Mouse (Mus musculus): ENCODE results near the gene Bola1. TPM values are rescaled to one million over a fixed set of nuclear protein-coding genes. Genes with fewer than 3 reads are reported as not detected.
"Not testable (repeated sequence)": the region's sequence is repeated elsewhere in the genome, so short reads cannot be mapped to it uniquely, and the experiment has no call there.

Bola1 gene
- polyA plus RNA-seq, 1 experiment from 2014 or later = 71.6 TPM

DNA sequence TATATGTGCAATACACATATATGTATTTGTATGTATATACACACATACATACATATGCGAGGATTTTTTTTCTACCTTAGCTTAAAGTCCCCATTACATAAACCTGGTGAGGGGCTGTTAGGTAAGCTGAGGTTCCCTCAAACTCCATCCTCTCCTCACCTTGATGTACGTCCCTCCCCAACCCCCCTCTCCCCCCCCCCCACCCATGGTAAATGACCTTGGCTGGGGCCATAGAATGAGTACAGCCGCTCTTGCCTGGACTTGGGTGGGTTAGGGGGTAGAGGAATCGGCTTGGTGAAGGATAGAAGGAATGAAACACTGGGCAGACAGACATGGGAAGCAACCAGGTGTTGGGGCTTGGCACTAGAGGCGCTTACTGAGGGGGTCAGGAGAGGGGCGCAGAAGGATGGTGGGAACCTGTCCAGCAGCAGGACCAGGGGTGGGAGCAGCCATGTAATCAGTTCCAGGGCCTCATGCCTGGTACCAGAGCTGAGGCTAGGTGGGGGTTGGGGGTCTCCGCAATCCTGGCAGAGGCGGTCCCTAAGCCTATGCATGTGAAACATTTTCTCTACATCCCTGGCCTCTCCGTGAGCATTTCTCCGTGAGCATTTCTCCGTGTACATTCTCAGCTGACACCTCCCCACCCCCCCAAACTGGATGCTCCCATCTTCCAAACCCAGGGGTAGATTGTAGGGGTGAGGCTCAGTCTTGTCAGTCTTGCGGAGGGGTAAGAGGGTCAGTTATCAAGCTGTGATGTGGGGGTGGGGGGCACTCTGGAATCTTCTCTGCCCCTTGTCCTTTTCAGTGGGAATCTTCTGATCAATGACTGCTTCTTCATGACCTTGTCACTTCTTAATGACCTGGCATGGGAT lies 37.8 kb downstream of the Bola1 start:
- H3K36me3 ChIP-seq = peaks cover 18% of the 10 kb centered on the region
- H3K9me3 ChIP-seq = no peaks in the 10 kb centered on the region
- 42% methylated on average over 12 of the region's 12 CpGs for WGBS
- H3K4me1 ChIP-seq = peaks cover 30% of the 10 kb centered on the region
- peak overlapping the region; percentile 42 for H3K27ac ChIP-seq (replicated peaks)
- peaks cover 8% of the 10 kb centered on the region; the same call in 1 of the 2 replicates for H3K27me3 ChIP-seq
- peak; percentile 25; the same call in 1 of the 2 replicates for ATAC-seq (ENCODE audit: low FRiP score, low read depth)
- peak overlapping the region; percentile 58 for H3K4me3 ChIP-seq
- H3K4me2 ChIP-seq (replicated peaks) = peak overlapping the region; percentile 66
- H3K9ac ChIP-seq (replicated peaks) = peak overlapping the region; percentile 60

DNA sequence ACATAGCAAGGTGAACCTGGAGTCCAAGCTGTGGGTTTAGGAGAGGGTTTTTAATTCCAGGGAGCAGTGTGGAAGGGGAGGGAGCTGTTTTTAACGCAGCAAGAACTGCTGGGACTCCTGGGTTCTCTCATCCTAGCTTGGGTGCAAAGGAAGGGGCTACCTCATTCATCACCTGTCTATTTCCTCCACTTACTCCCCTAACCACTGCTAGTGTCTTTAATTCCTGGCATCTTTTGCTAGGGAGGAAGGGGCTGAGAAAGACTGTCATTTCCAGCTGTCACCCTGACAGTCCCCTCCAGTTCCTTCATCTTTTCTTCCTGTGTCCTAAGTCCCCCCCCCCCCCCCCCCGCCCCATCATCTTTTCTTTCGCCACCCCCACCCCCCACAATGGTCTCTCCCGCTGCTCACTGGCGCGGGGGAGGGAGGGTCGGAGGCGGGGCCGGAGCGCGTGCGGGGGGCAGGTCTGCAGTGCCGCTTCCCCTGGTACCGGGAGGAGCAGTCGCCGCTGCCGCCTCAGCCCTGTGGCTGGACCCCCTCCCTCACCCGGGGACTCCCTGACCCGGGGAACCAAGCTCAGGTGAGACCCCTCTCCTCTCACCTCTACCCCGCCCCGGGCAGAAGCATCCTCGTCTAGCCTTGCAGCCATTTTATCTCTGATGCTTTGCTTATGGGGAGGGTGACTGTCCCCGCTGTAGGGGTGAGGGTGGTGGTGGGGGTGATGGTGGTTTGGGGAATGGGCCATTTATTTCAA lies 38.6 kb downstream of the Bola1 start, which contains the start of gene Sv2a:
TSS of gene Sv2a (plus strand) at position 425 of the 751 bp plus-strand sequence.
- H3K9me3 ChIP-seq = no peaks in the 10 kb centered on the region
- WGBS = under 1% methylated on average over 15 of the region's 23 CpGs
- peak; percentile 72 for ATAC-seq (ENCODE audit: low FRiP score, low read depth)
- H3K4me3 ChIP-seq = peak within 1 kb of the TSS; percentile 58
- H3K4me1 ChIP-seq = peaks cover 30% of the 10 kb centered on the region
- H3K9ac ChIP-seq (replicated peaks) = peak within 1 kb of the TSS; percentile 60
- H3K27me3 ChIP-seq = peaks cover 8% of the 10 kb centered on the region; the same call in 1 of the 2 replicates
- peak within 1 kb of the TSS; percentile 66 for H3K4me2 ChIP-seq (replicated peaks)
- H3K27ac ChIP-seq (replicated peaks) = peak within 1 kb of the TSS; percentile 73
- H3K36me3 ChIP-seq = peaks cover 27% of the 10 kb centered on the region

DNA sequence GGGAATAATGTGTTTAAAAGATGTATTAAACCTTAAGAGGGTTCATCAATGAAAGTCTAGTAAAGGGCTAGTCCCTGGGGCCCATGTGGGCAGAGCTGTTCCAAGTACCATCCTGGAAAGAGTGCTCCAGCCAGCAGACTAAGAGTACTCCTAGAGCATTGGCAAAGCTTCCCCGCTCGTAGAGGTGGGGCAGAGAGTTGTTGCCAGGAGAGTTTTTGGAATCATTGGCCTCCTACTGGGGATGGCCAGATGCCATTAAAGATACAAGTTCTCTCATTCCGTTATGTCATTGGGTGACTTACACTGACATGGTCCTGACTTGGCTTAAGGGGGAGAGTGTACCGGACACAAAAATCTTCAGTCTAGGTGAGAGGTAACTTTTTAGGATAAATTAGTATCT lies 40.0 kb downstream of the Bola1 start:
- H3K4me1 ChIP-seq = peaks cover 30% of the 10 kb centered on the region

DNA sequence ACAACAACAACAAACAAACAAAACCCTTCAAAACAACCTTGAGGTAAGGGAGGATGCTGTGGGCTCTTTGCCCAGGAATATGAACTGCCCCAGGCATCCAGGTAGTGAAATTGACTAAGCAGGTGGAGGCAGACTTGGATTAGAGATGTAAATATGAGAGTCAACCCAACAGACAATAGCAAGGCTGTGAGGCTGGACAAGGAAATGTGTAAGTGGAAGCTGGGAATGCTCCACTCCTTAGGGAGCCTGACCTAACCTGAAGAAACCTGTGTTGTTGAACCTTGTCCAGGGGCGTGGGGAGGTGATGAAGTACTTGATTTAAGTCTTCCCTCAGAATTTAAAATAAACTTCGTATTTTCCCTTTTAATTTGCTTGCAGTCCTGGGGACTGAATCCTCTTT lies 40.6 kb downstream of the Bola1 start:
- Histone ChIP-seq H3K4me1 (peaks cover 36% of the 10 kb centered on the region), H3K4me2 (replicated peaks) (no peak overlapping the region), H3K27me3 (peaks cover 8% of the 10 kb centered on the region; the same call in 1 of the 2 replicates), H3K27ac (replicated peaks) (0 out of 2 replicates have a peak overlapping the region, but pooled peaks have one; percentile 25), H3K4me3 (no peak overlapping the region), H3K9ac (replicated peaks) (no peak overlapping the region), H3K9me3 (no peaks in the 10 kb centered on the region), H3K36me3 (peaks cover 45% of the 10 kb centered on the region)
- no peak for ATAC-seq (ENCODE audit: low FRiP score, low read depth)
- WGBS = 88% methylated on average over 2 of the region's 2 CpGs

More for the DNA sequence above, 40.0 kb downstream of the Bola1 start:
- Histone ChIP-seq H3K36me3 (peaks cover 38% of the 10 kb centered on the region), H3K27me3 (peaks cover 8% of the 10 kb centered on the region; the same call in 1 of the 2 replicates), H3K27ac (replicated peaks) (no peak overlapping the region), H3K4me3 (no peak overlapping the region), H3K4me2 (replicated peaks) (no peak overlapping the region), H3K9ac (replicated peaks) (no peak overlapping the region), H3K9me3 (no peaks in the 10 kb centered on the region)
- 68% methylated on average over 4 of the region's 4 CpGs for WGBS
- no peak for ATAC-seq (ENCODE audit: low FRiP score, low read depth)

DNA sequence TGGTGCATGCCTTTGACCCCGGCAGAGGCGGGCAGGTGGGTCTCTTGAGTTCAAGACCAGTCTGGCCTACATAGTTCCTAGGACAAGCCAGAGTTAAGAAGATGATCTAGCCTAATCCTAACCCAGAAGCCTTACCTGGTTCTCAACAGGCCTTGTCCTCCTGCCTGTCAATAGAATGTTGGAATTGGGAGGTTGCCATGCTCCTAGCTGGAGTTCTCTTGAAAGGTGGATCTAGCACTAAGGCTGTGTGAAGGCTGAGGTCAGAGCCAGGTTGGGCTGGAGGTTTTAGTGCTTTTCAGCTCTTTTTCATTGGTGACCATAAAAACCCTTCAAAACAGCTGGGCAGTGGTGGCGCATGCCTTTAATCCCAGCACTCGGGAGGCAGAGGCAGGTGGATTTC lies 41.1 kb downstream of the Bola1 start:
- Histone ChIP-seq H3K27ac (replicated peaks) (no peak overlapping the region), H3K9me3 (no peaks in the 10 kb centered on the region), H3K4me1 (peaks cover 39% of the 10 kb centered on the region), H3K4me2 (replicated peaks) (no peak overlapping the region), H3K4me3 (no peak overlapping the region), H3K9ac (replicated peaks) (no peak overlapping the region), H3K27me3 (peaks cover 8% of the 10 kb centered on the region; the same call in 1 of the 2 replicates), H3K36me3 (peaks cover 46% of the 10 kb centered on the region)
- ATAC-seq (ENCODE audit: low FRiP score, low read depth) = no peak
- WGBS = 95% methylated on average over 4 of the region's 4 CpGs

DNA sequence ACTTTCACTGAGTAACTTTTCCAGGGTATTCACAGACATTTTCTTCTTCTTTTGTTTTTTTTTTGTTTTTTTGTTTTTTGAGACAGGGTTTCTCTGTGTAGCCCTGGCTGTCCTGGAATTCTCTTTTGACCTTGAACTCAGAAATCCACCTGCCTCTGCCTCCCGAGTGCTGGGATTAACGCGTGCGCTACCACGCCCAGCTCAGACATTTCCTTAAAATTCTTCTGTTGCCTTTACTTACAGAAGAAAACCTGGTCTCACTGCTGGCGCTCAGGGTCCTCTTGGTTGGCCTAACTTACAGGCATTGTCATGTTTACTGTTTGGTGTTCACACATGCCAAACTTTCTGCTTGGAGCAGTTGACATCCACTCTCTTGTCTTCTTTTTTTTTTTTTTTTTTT lies 44.3 kb downstream of the Bola1 start:
- Histone ChIP-seq H3K4me3 (no peak overlapping the region), H3K27ac (replicated peaks) (no peak overlapping the region), H3K27me3 (no peaks in the 10 kb centered on the region), H3K4me2 (replicated peaks) (no peak overlapping the region), H3K9me3 (no peaks in the 10 kb centered on the region), H3K36me3 (peaks cover 46% of the 10 kb centered on the region), H3K4me1 (peaks cover 31% of the 10 kb centered on the region), H3K9ac (replicated peaks) (no peak overlapping the region)
- WGBS = 95% methylated on average over 6 of the region's 6 CpGs
- no peak for ATAC-seq (ENCODE audit: low FRiP score, low read depth)

DNA sequence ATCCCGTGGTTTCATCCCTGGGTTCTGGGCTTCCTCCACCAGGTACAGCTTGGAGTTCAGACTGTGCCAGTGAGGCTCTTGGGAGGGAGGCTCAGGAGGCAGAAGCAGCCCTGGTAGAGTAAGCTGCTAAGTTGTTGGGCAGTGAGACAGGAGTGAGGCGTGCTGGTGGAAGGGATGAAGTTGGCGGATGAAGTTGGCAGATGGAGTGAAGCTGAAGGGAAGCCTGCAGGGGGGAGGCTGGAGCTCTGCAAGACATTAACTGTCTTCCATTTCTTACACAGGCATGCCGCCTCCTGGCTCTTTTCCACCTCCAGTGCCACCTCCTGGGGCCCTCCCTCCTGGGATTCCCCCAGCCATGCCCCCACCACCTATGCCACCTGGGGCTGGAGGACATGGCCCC lies 45.5 kb downstream of the Bola1 start:
- Histone ChIP-seq H3K36me3 (peaks cover 46% of the 10 kb centered on the region), H3K4me1 (peaks cover 31% of the 10 kb centered on the region)
- not testable (repeated sequence) for ATAC-seq (ENCODE audit: low FRiP score, low read depth); H3K27me3 ChIP-seq; H3K4me2 ChIP-seq (replicated peaks); H3K27ac ChIP-seq (replicated peaks); H3K9me3 ChIP-seq; H3K9ac ChIP-seq (replicated peaks); H3K4me3 ChIP-seq
- WGBS = 95% methylated on average over 4 of the region's 4 CpGs

DNA sequence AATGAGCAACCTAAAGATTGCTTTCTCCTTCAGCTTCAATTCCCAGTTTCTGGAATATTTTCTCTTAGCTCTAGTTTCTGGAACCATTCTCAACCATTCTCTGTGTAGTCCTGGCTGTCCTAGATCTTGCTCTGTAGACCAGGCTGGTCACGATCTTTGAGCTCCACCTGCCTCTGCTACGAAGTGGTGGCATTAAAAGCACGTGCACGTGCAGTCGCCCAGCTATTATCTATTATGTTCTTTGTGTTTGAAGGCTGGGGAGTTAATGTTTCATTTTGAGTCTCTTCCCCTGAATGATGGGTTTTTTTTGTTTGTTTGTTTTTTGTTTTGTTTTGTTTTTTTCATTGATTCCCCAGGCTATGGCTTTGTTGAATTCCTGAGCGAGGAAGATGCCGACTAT lies 46.3 kb downstream of the Bola1 start:
- Histone ChIP-seq H3K27me3 (no peaks in the 10 kb centered on the region), H3K9me3 (no peaks in the 10 kb centered on the region), H3K36me3 (peaks cover 40% of the 10 kb centered on the region), H3K4me3 (peak overlapping the region; percentile 92), H3K4me1 (peaks cover 31% of the 10 kb centered on the region), H3K4me2 (replicated peaks) (peak overlapping the region; percentile 97), H3K27ac (replicated peaks) (0 out of 2 replicates have a peak overlapping the region, but pooled peaks have one; percentile 98), H3K9ac (replicated peaks) (peak overlapping the region; percentile 93)
- no peak for ATAC-seq (ENCODE audit: low FRiP score, low read depth)
- 40% methylated on average over 7 of the region's 7 CpGs for WGBS

DNA sequence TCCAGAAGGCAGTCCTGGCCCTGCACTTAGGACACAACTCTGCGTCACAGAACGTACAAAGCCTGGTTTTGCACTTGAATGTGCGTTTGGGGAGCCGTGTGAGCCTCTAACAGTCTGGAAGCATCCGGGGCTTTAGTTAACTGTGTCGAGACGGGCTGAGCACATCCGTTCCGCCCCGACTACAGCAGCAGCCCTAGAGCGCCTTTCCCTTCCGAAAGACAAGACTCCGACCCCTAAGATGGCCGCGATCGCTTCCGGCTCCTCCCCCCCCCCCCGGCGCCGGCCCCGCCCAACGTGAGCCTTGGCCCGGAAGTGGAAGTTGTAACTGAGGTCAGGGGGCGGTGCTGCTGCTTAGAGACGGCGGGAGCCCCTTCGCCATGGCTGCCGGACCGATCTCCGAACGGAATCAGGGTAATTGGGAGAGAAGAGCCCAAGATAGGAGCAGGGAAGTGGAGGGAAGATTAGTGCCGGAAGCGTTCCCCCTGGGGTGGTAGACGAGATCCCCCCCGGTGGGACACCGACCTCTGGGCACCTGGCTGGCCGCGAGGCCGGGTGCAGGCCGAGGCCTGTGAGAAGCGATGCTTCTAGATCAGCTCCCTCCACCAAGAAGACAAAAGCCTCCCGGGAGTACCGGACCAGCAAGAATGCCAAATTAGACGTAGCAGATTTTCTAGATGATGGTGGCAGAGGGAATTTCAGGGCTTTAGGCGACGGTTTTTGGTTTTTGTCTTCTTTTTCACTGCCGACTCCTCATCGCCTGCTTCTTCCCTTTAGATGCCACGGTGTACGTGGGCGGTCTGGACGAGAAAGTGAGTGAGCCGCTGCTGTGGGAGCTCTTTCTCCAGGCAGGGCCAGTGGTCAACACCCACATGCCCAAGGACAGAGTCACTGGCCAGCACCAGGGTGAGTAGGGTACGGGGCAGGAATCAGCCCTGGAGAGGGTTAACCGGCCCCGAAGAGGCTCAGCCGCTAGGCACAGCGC lies 47.0 kb downstream of the Bola1 start, which contains the start of gene Sf3b4:
TSS of gene Sf3b4 (plus strand) at position 136 of the 982 bp plus-strand sequence.
- Histone ChIP-seq H3K4me3 (peak within 1 kb of the TSS; percentile 92), H3K4me2 (replicated peaks) (peak within 1 kb of the TSS; percentile 97), H3K9ac (replicated peaks) (peak within 1 kb of the TSS; percentile 93), H3K4me1 (peaks cover 31% of the 10 kb centered on the region), H3K27ac (replicated peaks) (peak within 1 kb of the TSS; percentile 98), H3K9me3 (no peaks in the 10 kb centered on the region), H3K27me3 (no peaks in the 10 kb centered on the region), H3K36me3 (peaks cover 33% of the 10 kb centered on the region)
- peak; percentile 91 for ATAC-seq (ENCODE audit: low FRiP score, low read depth)
- 1% methylated on average over 58 of the region's 58 CpGs for WGBS

DNA sequence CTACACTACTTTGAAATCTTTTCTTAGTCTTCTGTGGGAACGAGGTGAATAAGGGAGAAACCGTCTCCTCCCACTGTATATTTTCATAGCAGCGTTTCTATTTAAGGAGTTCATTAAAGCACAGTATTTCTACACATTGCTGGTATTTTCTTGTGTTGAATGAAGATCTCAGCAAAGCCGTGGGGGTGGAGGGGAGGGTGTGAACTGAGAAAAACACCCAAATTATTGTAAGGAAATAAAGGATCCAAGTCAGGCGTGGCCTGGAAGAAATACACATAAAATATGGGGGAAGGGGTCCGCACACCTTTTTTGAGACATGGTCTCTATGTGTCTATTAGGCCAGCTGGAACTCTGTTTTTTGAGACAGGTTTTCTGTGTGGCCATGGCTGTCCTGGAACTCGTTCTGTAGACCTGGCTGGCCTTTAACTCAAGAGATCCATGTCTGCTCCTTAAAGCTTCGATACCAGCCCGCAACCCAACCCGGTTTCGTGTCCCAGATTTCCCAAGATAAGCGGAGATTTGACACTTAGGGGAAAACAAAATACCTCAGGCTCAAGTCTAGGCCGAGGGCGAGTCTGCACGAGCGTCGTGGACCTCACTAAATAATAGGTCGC lies 47.8 kb downstream of the Bola1 start:
- Histone ChIP-seq H3K4me1 (peaks cover 31% of the 10 kb centered on the region), H3K36me3 (peaks cover 28% of the 10 kb centered on the region), H3K4me2 (replicated peaks) (peak overlapping the region; percentile 97), H3K9ac (replicated peaks) (peak overlapping the region; percentile 93), H3K27me3 (no peaks in the 10 kb centered on the region), H3K9me3 (no peaks in the 10 kb centered on the region), H3K27ac (replicated peaks) (peak overlapping the region; percentile 98), H3K4me3 (peak overlapping the region; percentile 92)
- WGBS = 27% methylated on average over 18 of the region's 18 CpGs
- ATAC-seq (ENCODE audit: low FRiP score, low read depth) = no peak

All from midbrain, embryonic 12.5 days (tissue).